Mouse (Mus musculus) heart, postnatal 14 days (tissue): ENCODE measurements at regions not wholly inside any gene's neighbourhood (a gene's known extent, or its start where the extent isn't known, plus 50 kb on each side); places are given as distances from the start of the nearest gene placed in this dataset.

Experiments
- DNase-seq, 2 experiments: peaks; one replicate each; pipeline ENCODE4 v3.0.0; 2021 to 2022
- intact Hi-C: fragments of 180-260 bp; cut with DNase I; formaldehyde crosslinking; loops from one replicate; pipeline ENCODE4 v1.15.1; 2025

DNA sequence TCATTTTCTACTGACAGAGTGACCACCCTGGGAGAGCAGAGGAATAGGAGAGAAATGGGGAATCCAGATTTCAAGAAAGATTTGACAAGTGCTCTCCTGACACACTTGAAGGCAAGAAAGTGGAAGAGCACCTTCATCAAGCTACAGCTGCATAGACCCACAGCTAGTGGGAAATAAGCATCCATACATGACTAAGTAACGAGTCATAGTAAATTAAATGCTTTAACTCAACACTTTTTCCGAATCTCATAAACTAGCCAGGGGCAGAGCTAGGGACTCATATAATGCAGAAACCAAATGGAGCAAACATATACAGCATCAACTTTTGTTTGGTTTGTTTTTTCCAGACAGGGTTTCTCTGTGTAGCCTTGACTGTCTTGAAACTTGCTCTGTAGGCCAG lies 383.2 kb upstream of the Gm10306 start:
- intact Hi-C loops, result no loop called here
- DNase-seq, result no peak

DNA sequence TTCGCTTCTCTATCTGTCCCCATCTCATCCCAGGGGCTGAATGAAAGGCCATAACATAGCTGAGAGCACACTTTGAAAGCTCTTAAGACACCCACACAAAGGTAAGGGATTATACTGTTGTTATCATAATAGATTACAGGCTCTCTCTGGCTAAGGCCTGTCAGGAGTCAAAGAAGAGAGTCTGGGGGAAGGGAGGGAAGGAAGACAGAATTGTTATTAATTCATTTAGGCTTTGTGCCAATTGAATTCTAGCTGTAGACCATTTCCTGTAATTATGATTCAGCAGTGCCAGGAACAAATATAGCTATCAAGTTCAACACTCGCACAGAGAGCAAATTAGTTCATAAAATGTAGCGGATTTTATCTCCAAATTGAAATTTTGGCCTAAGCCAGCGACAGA lies 369.3 kb upstream of the Gm10306 start:
- no peak for DNase-seq
- intact Hi-C loops, result no loop called here

DNA sequence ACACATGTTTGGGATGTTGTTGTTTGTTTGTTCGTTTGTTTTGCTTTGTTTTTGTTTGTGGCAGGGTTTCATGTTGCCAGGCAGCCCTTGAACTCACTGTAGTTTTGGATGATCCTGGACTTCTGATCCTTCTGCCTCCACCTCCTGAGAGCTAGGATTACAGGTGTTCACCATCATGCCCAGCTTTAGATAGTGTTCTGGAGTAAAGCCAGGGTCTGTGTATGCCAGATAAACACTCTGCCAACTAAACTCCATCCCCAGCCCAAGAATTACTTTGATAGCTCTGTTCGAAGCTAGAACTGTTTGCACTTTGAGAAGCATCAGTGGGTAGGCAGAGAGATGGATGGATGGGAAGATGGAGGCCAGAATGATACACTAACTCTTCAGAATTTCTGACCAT lies 368.0 kb upstream of the Gm10306 start:
- intact Hi-C loops, result no loop called here
- DNase-seq, result no peak

DNA sequence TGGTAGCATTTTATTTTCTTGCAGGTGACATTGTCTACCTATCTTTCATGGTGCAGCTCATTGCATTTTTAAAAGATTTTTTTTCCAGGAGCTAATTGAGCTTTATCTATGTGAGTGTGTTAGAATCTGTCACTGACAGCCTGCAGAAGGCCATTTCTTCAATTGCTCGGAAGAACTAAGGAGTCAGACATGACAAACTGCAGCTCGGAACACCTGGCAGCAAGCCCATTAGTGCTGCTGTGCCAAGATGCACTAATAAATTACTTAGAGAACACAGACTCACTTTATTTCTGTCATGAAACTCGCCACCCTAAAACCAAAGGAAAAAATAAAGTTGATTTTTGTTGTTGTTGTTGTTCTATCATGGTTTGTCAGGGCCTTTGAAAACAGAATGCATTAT lies 367.5 kb upstream of the Gm10306 start:
- DNase-seq, result peak; percentile 58 to 68
- intact Hi-C loops, result no loop called here

DNA sequence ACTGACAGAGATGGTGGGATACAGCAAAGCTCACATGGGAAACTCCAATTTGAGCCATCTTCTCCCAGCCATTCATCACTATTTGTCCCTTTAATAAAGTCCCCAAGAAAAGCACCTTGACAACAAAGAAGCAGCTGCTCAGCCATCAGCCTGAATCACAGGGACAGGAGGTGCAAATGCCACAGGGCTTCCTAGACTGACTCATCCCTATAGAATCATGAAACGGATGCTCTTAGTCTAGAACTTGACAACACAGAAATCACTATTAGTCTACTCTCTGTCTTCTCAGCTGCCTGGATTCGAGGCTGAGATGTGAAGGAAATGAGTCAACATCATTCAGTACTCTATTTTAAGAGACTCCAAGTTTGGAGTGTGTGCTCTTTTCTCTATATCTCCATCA lies 365.4 kb upstream of the Gm10306 start:
- DNase-seq, result no peak
- intact Hi-C loops, result no loop called here

DNA sequence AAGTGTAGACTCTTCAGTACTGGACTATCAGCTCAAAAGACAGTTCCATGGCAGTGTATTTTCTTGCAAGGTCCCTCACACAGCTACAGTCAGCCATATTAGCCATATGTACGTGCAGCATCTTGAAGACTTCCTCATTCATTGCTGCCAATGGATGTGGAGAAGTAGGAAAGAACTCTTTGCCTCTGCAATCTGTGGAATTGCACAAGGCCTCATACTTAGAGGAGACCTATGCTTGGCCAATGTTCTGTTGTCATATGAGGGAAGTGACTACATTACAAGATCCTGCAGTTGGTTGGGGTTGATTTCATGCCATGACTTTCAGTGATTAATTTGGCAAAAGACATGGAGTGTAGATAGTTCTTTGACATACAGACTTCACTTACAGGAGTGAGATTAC lies 340.1 kb upstream of the Gm10306 start:
- no peak for DNase-seq
- intact Hi-C loops, result no loop called here

DNA sequence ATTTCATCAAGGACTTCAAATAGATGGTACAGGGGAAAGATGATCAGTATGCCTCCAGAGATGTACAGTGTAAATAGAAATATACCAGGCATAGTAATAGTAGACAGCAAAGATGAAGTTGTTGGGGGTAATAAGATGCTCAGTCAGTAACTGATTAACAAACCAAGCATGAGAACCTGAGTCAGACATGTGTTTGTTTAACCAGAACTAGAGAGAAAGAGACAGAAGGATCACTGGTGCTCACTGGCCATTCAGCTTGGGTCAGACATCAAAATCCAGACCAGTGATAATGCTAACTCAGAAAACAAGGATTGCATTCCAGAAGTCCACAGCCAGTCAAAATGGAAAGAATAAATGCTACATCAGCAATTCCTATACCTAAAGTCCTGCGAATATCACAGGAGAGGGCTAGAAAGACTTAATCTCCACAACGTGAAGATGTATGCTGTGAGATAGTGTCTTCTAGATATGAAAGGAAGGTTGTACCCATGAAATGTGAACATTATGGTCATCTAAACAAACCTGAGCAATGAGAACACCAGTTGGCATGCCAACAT lies 320.6 kb upstream of the Gm10306 start:
- DNase-seq, result no peak
- intact Hi-C loops, result no loop called here

DNA sequence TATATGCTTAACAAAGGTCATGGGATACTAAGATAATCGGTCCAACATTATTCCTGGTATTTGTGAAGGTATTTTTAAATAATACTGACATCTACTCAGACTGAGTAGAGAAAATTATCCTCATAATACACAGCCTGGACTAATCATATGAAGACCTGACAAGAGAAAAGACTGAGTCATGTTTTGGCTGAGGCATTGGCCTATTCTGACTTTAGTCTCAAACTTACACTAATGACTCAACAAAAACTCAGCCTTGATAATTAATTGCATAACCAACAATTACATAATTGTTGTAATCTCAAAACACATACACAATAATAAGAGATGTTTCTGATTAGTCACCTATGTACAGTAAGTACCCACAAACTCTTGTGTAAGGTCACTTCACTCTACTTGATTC lies 300.3 kb upstream of the Gm10306 start:
- no peak for DNase-seq
- intact Hi-C loops, result no loop called here

DNA sequence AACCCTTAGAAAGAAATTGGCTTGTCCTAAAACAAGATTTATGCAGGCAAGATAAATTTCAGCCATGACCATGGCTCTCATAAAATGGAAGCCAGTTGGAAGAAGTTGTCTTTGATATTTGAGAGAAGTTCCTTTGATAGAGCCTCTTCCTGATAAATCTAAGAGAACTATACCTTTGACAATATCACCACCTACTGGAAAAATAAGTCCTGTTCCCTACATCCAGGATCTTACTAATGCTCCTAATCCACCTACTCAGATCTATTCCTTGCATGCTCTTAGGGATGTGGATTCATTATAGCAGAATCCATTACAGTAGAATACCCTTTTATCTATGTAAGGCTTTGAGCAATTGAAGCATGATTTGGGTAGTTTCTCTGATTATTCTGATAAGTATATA lies 295.2 kb upstream of the Gm10306 start:
- DNase-seq, result no peak
- intact Hi-C loops, result loop anchor here (10.0 kb wide), 1 partner anchor 136 kb away; no protein-coding TSS in a partner anchor

DNA sequence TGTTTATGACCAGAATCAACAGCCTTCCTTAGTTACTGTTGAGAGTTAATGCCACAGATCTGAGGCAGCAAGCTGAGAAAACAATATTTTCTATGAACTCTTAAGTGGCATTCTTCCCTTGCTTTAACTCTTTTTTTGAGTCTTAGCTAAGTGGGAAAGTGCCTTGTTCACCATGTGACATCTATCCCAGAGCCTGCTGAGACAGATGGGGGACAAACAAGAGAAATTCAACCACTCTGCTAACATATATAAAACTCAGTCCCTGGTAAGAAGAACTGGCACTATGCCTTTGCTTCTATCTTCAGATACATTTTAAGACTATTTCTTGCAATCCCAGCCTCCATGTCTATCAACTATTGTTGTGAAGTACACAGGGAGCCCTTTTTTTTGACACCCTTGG lies 274.6 kb upstream of the Gm10306 start:
- intact Hi-C loops, result no loop called here

DNA sequence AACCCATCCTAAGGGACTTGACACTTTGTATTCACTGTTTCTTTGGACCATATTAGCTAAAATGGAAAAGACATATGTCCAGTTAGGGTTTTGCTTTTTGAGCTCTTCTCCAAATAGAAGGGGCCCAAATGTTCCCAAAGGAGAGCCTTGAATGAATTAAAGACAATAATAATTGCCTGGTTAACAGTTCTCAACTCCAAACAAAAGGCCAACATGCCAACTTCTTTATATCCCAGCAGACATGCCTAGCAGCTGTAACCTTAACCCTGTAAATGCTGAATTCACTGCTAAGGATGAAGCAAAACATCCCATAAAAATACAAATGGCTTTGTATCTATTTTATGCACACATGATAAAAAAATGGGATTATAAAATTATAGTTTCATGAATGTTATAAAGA lies 264.2 kb upstream of the Gm10306 start:
- no peak for DNase-seq
- intact Hi-C loops, result no loop called here

More for the DNA sequence above, 274.6 kb upstream of the Gm10306 start:
- DNase-seq, result no peak

DNA sequence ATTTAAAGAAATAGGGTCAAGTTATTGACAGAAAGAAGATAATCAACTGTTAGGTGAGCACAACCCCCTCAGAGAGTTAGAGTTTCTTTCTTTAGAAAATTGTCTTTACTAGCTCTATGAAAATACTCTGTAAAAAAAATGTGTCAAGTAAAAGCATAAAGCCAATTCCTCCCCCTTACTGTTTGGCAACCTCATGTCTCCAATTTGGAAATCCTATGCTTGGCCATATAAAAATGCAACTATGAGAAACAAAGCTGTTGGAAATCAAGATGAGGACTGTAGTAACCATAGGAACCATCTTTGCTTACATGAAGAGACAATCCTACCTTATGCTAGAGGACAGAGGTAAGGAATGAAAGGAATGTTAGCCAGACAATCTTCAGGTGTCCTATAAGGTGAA lies 239.0 kb upstream of the Gm10306 start:
- intact Hi-C loops, result no loop called here
- DNase-seq, result no peak

DNA sequence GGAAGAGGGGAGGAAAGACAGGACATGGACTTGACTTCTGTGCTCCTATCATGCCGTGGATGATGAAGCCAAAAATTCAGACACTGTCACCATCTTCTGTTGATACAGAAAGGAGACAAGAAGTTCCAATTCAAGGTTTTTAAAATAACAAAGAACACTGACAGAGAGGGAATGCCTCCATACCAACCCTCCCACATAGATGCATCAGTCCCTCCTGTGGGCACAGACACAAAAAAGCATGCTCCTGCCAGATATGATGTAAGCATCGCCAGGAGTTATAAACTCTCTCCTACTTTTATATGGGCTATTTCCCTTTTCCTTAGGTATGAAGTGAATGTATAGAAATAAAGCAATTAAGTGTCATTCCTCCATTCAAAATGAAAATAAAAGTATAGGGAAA lies 229.6 kb upstream of the Gm10306 start:
- no peak for DNase-seq
- intact Hi-C loops, result no loop called here

DNA sequence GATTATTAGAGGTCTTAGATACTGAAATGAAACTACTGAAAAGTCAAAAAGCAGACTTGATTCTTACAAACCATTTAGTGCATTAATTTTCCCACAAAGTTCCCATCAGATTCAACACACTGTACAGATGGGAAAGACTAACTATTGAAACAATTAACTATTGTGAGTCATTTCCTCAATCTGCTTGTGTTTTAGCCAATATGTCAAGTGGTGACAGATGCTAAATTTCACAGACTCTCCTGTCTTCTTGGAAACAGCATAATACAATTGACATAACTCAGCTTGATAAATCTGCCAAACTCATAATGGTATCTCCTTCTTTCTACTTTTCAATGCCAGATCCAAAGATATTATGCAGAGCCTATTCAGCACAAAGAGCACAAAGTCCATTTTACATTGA lies 213.0 kb upstream of the Gm10306 start:
- intact Hi-C loops, result no loop called here
- DNase-seq, result no peak

DNA sequence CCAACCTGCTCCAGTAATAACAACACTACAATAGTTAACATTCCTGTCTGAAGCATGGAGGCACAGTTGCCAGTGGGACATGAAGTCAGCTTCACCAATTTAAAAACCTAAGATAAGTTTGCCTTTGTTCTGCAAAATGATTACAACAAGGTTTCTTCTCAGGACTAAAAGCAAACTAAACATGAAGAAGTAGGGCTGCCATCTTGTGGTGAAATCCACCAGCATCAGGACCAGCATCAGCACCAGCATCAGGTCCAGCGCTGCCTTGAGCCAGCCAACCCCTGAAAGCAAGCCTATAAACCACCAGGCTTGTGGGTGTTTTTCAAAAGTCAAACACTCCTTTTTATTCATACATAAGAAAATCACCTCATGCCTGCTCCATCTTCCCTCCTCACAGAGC lies 207.1 kb upstream of the Gm10306 start:
- intact Hi-C loops, result no loop called here
- DNase-seq, result no peak

DNA sequence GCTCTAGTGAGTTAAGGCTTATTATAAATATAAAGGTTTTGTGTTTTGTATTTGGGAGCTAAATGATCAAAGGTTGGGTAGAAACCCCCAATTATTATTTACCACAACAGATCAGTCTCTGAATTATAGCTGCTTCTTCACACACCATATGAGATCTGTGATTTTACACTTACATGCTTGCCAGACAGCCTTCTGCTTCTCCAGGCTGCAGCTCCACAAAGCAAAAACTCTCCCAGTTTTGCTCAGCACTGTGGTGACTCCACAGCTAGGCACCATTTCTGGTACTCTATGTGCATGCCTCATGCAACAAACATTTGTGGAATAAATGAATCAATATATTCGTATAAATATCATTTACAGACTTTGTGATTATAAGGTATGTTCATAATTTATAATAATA lies 199.4 kb upstream of the Gm10306 start:
- intact Hi-C loops, result no loop called here
- no peak for DNase-seq

DNA sequence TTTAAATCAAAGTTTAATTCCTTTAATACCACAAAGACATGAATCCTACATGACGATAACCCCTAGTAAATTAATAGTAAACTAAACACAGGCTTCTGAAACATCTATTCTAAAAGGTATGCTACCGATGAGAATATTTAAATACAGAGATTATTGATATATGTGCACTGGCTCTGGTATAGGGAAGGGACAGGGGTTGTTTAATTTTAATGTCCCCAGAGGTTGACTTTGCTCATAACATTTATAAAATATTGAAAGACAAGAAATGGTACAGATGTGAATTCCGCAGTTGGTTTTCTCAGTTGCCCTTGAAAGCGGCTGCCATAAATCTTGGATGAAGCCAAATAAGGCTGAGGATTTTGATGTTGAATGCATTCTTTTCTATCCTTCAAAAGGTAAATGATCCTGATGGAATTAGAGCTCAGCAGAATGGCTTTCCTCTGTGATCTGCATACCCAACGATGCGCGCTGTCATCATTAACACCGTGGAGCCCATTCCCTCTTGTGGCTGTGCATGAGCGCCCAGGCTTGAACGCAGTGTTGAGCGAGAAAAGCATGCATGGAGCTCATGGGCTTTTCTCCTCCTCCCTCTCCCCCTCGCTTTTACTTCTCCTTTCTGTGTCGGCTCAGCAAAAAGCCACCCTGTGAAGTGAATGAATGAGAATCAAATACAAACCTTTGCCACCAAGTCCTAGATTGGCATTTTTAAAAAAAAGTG lies 195.4 kb upstream of the Gm10306 start:
- intact Hi-C loops, result no loop called here
- DNase-seq, result no peak

DNA sequence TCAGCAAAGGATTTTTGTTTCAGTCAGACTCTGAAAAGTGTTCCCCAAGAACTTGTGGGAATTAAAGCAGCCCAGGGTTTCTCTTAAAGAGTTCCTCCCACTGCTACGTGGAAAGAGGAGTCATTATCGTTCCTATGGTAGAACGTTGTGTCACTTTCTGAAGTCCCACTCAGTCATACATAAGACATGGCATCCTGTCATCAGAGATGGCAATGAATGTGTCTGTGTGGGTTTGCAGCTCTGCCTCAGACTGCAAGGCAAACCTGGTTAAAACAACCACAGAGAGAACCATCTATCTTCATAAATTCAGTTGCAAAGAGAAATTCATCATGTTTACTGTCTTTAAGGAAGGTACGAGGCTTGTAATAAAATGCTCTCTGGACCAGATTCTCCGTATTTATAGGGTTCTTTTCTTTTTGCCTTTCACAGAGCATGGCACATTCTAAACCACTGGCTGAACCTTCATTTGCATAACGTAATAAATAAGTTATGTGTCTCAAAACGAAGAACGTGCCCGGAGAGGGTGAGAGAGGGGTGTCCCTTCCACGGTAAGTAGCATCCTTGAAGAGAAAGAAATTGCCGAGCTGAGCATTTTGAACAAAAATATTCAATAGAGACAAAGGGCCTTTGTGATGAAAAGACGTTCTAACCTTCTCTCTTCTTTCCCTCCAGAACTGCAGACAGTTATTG lies 194.7 kb upstream of the Gm10306 start:
- no peak for DNase-seq
- intact Hi-C loops, result no loop called here

DNA sequence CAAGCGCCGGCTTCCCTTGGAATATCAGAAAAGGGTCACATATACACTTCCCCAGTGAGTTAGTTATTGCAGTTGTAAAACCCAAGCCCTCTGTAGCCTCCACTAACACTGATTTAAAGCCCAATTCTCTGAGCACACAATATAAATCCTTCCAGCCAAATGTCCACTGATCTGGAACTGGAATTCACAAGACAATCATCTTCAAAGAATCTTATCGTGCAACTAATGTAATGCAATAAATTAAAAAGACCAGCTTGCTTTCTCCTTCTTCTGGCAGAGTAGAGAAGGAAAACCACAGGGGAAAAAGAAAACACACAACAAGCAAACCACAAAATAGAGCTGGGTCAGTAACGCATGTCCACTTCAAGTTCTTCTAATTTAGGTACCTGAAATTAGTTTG lies 191.0 kb upstream of the Gm10306 start:
- intact Hi-C loops, result no loop called here
- no peak for DNase-seq

DNA sequence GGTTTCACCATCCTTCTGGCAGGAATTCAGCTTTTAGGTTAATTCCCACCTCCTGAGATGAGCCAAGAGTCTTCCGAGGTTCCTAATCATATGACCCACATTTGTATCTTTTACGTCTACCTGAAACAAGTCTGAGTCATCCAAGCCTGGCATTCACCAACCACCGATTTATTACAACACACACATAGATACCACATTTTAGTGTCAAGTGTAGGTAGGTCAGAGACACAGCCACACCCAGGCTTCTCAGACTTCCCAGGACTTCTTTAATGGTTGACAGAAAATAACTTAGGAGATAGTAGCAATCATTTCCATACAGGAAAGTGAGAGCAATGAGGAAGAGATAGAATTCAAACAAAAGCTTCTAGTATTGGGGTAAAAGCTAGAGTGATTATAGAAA lies 189.2 kb upstream of the Gm10306 start:
- DNase-seq, result no peak
- intact Hi-C loops, result no loop called here

DNA sequence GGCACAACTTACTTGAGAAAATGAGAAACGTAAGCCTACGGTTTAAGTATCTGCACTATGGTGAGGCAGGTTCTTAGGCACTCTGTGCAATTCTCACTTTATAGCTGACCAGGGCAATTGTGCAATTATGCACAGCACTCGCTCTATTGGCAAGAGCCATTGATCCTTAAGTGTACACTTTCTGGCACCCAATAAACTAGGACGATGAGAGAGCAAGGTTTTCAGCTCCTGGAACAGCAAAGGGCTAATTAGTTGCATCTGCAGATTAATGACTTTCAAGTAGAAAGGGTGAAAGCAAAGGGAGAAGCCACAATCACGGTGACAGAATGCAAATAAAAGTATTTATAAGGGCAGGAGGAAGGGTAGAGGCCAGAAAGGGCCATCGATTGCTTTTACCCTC lies 185.4 kb upstream of the Gm10306 start:
- intact Hi-C loops, result no loop called here

DNA sequence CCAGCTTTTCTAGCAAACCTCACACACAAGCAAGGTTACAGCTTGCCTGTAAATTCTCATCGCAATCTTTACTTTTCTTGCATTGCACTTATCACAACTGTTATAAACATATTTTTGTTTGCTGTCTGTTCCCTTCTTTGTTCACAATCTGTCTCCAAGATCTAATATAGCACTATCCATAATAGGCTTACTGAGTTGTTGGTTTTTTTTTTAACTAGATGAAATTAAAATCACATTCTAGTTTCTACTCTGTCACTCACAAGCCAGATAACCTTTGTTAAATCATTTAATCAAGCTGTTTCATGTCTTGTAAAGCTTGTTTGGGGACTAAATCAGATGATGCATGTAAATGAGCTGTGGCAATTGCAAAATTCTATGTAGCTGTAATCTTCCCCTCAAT lies 180.1 kb upstream of the Gm10306 start:
- intact Hi-C loops, result no loop called here

More for the DNA sequence above, 185.4 kb upstream of the Gm10306 start:
- DNase-seq, result no peak

More for the DNA sequence above, 180.1 kb upstream of the Gm10306 start:
- DNase-seq, result no peak
